8 mouse cellular contexts compared by ENCODE assay signal in the genomic region with DNA sequence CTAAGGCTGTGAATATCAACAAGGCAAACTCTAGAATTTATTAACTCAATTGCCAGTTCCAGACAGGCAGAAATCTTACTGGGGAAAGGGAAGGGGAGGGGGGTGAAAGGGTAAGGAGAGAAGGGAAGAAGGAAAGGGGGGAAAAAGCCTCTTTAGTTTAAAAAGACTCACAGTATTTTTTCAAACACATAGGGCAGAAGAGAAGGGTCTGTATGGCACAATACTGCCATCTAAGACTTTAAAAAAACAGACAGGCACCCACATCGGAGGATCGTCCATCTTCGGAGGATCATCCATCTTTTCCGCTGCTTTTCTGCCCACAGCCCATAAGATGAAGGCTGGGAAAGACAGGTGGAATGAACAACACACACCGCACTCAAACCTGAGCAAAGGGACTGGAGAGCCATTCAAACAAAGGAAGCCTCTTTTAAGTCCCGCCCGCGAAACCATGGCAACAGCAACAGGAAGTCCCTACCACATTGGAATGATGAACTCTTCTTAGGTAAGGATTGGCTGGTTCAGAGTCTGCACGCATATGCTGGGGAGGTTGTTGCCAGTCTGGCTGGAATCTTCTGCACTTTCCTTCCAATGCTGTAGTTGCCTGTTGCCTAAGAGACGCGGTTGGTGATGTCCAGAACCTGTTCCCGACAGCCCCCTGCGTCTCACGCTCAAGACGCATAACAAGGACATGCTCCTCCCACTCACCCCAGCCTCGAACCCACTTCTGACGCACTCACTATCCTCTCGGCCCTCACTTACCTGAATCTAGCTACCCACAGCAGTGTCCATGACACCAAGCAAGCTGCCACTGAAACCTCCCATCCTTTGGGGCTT. TPM values are rescaled to one million over a fixed set of nuclear protein-coding genes. Genes with fewer than 3 reads are reported as not detected.
DNase-seq lines count a peak whose midpoint lies in the region; ATAC-seq and TF ChIP-seq lines count a peak whose summit lies in the region.

No protein-coding gene starts in this region.

- H3K27me3 ChIP-seq in forebrain, embryonic 11.5 days (ENCODE audit: control insufficient read depth, insufficient read depth, low read length): no peaks in the 10 kb centered on the region
- H3K27me3 ChIP-seq in heart, postnatal 0 days (ENCODE audit: control insufficient read depth, insufficient read depth, low read length): no peaks in the 10 kb centered on the region
- no peaks in the 10 kb centered on the region for H3K27me3 ChIP-seq in liver, embryonic 12.5 days (replicated peaks)
- no peaks in the 10 kb centered on the region for H3K27me3 ChIP-seq in splenic B cell, adult 2 months (ENCODE audit: control insufficient read depth, insufficient read depth, low read length, poor library complexity, severe bottlenecking)

- no peaks in the 10 kb centered on the region for H3K4me1 ChIP-seq in forebrain, embryonic 11.5 days (replicated peaks; ENCODE audit: control insufficient read depth, insufficient read depth, low read length)
- no peaks in the 10 kb centered on the region for H3K4me1 ChIP-seq in heart, postnatal 0 days (ENCODE audit: control insufficient read depth, insufficient read depth)
- H3K4me1 ChIP-seq in liver, embryonic 12.5 days: peaks cover 10% of the 10 kb centered on the region

- 16% methylated on average over 18 of the region's 18 CpGs for WGBS in forebrain, embryonic 11.5 days
- WGBS in heart, postnatal 0 days: 22% methylated on average over 18 of the region's 18 CpGs
- WGBS in liver, embryonic 12.5 days (ENCODE audit: insufficient replicate concordance): 29% methylated on average over 18 of the region's 18 CpGs

- peak; percentile 93 for ATAC-seq in forebrain, embryonic 11.5 days (replicated peaks; ENCODE audit: low FRiP score)
- peak; percentile 64 for ATAC-seq in heart, postnatal 0 days (ENCODE audit: insufficient read depth, low read depth)
- ATAC-seq in liver, embryonic 12.5 days: peak; percentile 44; the same call in 1 of the 2 replicates

- H3K27ac ChIP-seq in forebrain, embryonic 11.5 days (ENCODE audit: low read depth, low read length): peak overlapping the region; percentile 59
- H3K27ac ChIP-seq in heart, postnatal 0 days (ENCODE audit: low read depth): no peak overlapping the region
- H3K27ac ChIP-seq in liver, embryonic 12.5 days: no peak overlapping the region

- peak; percentile 81 for DNase-seq in CD4-positive, CD25-positive, alpha-beta regulatory T cell, adult 2 months (ENCODE audit: low read depth, low spot score)
- DNase-seq in c-Kit-positive CD71-negative TER-119-negative erythroid progenitor cells, embryonic 14.5 days (ENCODE audit: low read depth): peak; percentile 14
- peak; percentile 78 for DNase-seq in forebrain, embryonic 11.5 days (ENCODE audit: low spot score)
- DNase-seq in heart, postnatal 0 days (ENCODE audit: low spot score): peak; percentile 48
- peak; percentile 89 to 90 for DNase-seq in kidney, postnatal 25 days
- peak; percentile 57 for DNase-seq in neural tube, embryonic 10.5 days (ENCODE audit: extremely low spot score, low spot score)
- DNase-seq in splenic B cell, adult 2 months (ENCODE audit: low read depth, low spot score): peak; percentile 64

- no peak for TF ChIP-seq EP300 in heart, postnatal 0 days (IDR thresholded peaks at IDR 0.05; ENCODE audit: low read depth)

- H3K9ac ChIP-seq in forebrain, embryonic 11.5 days (ENCODE audit: low read length): peak overlapping the region; percentile 54
- H3K9ac ChIP-seq in heart, postnatal 0 days (replicated peaks; ENCODE audit: low read depth, low read length): peak overlapping the region; percentile 21; the same call in 1 of the 2 replicates
- no peak overlapping the region for H3K9ac ChIP-seq in liver, embryonic 12.5 days

- H3K4me2 ChIP-seq in forebrain, embryonic 11.5 days (ENCODE audit: low read depth, low read length, severe bottlenecking): peak overlapping the region; percentile 47
- H3K4me2 ChIP-seq in heart, postnatal 0 days (ENCODE audit: low read depth, low read length): peak overlapping the region; percentile 57
- peak overlapping the region; percentile 58 for H3K4me2 ChIP-seq in liver, embryonic 12.5 days

- TF ChIP-seq CTCF in heart, postnatal 0 days (IDR thresholded peaks at IDR 0.05; ENCODE audit: low read depth): no peak

- no peaks in the 10 kb centered on the region for H3K9me3 ChIP-seq in forebrain, embryonic 11.5 days (ENCODE audit: control insufficient read depth, low read length)
- no peaks in the 10 kb centered on the region for H3K9me3 ChIP-seq in heart, postnatal 0 days (replicated peaks; ENCODE audit: control insufficient read depth, low read length)
- H3K9me3 ChIP-seq in liver, embryonic 12.5 days (replicated peaks): no peaks in the 10 kb centered on the region

- H3K36me3 ChIP-seq in forebrain, embryonic 11.5 days (ENCODE audit: control insufficient read depth, insufficient read depth, low read length): no peaks in the 10 kb centered on the region
- no peaks in the 10 kb centered on the region for H3K36me3 ChIP-seq in heart, postnatal 0 days (replicated peaks; ENCODE audit: control insufficient read depth, insufficient read depth, low read length)
- H3K36me3 ChIP-seq in liver, embryonic 12.5 days: no peaks in the 10 kb centered on the region
- no peaks in the 10 kb centered on the region for H3K36me3 ChIP-seq in splenic B cell, adult 2 months (ENCODE audit: control insufficient read depth, insufficient read depth, low read length, poor library complexity, severe bottlenecking)

- H3K4me3 ChIP-seq in forebrain, embryonic 11.5 days (ENCODE audit: low read depth, low read length): peak overlapping the region; percentile 30
- H3K4me3 ChIP-seq in heart, postnatal 0 days (ENCODE audit: low read depth, low read length): peak overlapping the region; percentile 45
- H3K4me3 ChIP-seq in liver, embryonic 12.5 days: peak overlapping the region; percentile 38

RNA-seq across cellular contexts. Expression of a gene that starts 18.2 kb away (rescaled TPM):
- 37.8 and 39.9 TPM in 2 replicates for polyA plus RNA-seq in forebrain, embryonic 11.5 days (2014; fragmentation: Nextera tagmentation; extraction: Ambion mirVana)
- 0.92 and 9.0 TPM in 2 replicates for total RNA-seq in heart, postnatal 0 days (2014; rRNA removed; ENCODE audit: low replicate concordance)
- polyA plus RNA-seq in heart, postnatal 0 days (2015; fragmentation: Nextera tagmentation; extraction: Ambion mirVana): 9.1 and 9.3 TPM in 2 replicates
- polyA plus RNA-seq in liver, embryonic 12.5 days (2016; fragmentation: Nextera tagmentation; extraction: Ambion mirVana): 16.5 and 18.0 TPM in 2 replicates

Comparison
In these comparisons a context has a peak if more than half of its experiments do, and no peak if none do; other contexts are left out.
1. DNase-seq: peak in every context shown above with its lines; median percentile 90 in kidney, postnatal 25 days; 81 in CD4-positive, CD25-positive, alpha-beta regulatory T cell, adult 2 months; 78 in forebrain, embryonic 11.5 days; 64 in splenic B cell, adult 2 months; 57 in neural tube, embryonic 10.5 days; 48 in heart, postnatal 0 days; 14 in c-Kit-positive CD71-negative TER-119-negative erythroid progenitor cells, embryonic 14.5 days.